Mouse (Mus musculus) neural tube, embryonic 11.5 days (tissue): ENCODE results near the gene Zfp239. TPM values are rescaled to one million over a fixed set of nuclear protein-coding genes. Genes with fewer than 3 reads are reported as not detected.

ENCODE experiments used
- ATAC-seq: fragments of 200-750 bp; cut with Nextera tagmentation; 2 replicates; pipeline ENCODE4 v1.8.0; 2017; ENCODE audit warnings: moderate number of reproducible peaks, mild to moderate bottlenecking, moderate TSS enrichment, moderate library complexity; ENCODE audit not compliant: insufficient read depth, low FRiP score, low TSS enrichment
- DNase-seq: peaks from one replicate; pipeline ENCODE4 v3.0.0-alpha.2; 2015; ENCODE audit warnings: low spot score
- H3K27ac ChIP-seq: fragments of 300-500 bp; sonication (generic); 2 replicates; pipeline ENCODE4 v1.5.1; 2014; ENCODE audit warnings: low read depth, mild to moderate bottlenecking, low read length
- H3K27me3 ChIP-seq: fragments of 300-500 bp; sonication (generic); 2 replicates; pipeline ENCODE4 v1.6.1; 2014; ENCODE audit warnings: mild to moderate bottlenecking, low read length, mixed read lengths; ENCODE audit not compliant: control insufficient read depth, insufficient read depth
- H3K36me3 ChIP-seq: fragments of 300-500 bp; sonication (generic); 2 replicates; pipeline ENCODE4 v1.6.1; 2014; ENCODE audit warnings: mild to moderate bottlenecking, low read length, moderate library complexity, mixed read lengths; ENCODE audit not compliant: control insufficient read depth, insufficient read depth
- H3K4me1 ChIP-seq: fragments of 300-500 bp; sonication (generic); 2 replicates; pipeline ENCODE4 v1.6.1; 2014; ENCODE audit warnings: low read length, mixed read lengths; ENCODE audit not compliant: control insufficient read depth, insufficient read depth
- H3K4me2 ChIP-seq: fragments of 300-500 bp; sonication (generic); 2 replicates; pipeline ENCODE4 v1.6.1; 2014; ENCODE audit warnings: low read depth, mild to moderate bottlenecking, moderate library complexity
- H3K4me3 ChIP-seq: fragments of 300-500 bp; sonication (generic); 2 replicates; pipeline ENCODE4 v1.5.1; 2014; ENCODE audit warnings: low read depth, low read length
- H3K9ac ChIP-seq: fragments of 300-500 bp; sonication (generic); 2 replicates; pipeline ENCODE4 v1.6.1; 2014; ENCODE audit warnings: mild to moderate bottlenecking, low read length
- H3K9me3 ChIP-seq: fragments of 300-500 bp; sonication (generic); 2 replicates; pipeline ENCODE4 v1.6.1; 2016; ENCODE audit warnings: low read length; ENCODE audit not compliant: control insufficient read depth
- WGBS: fragments of 180-500 bp; shearing (Covaris S2); extraction: QIAGEN DNeasy Blood & Tissue Kit; methylation state at CpG from one replicate; pipeline ENCODE4 v1.1.7; 2014; 5-methylcytosine and 5-hydroxymethylcytosine counted together
- polyA plus RNA-seq: library from polyadenylated mRNA; unstranded; fragments of >200 nt; fragmentation: Nextera tagmentation; extraction: Ambion mirVana; gene quantifications from 2 replicates; pipeline ENCODE4 v1.2.1, GENCODE M21; 2014

Zfp239 gene
- polyA plus RNA-seq, 1 experiment from 2014 or later: 9.6 TPM

- no peak within 1 kb of the TSS for H3K4me2 ChIP-seq
- H3K36me3 ChIP-seq: no peaks in the 10 kb centered on the region
- 86% methylated on average over 17 of the region's 17 CpGs for WGBS
- DNase-seq (no peak), ATAC-seq (no peak)
- no peaks in the 10 kb centered on the region for H3K27me3 ChIP-seq
- H3K9me3 ChIP-seq: no peaks in the 10 kb centered on the region
- H3K9ac ChIP-seq: no peak within 1 kb of the TSS
- no peak within 1 kb of the TSS for H3K27ac ChIP-seq
- H3K4me1 ChIP-seq: no peaks in the 10 kb centered on the region
- H3K4me3 ChIP-seq: no peak within 1 kb of the TSS
Observed at GRCm38 (mm10) chr6:117900126-117901080, 38.5 kb downstream of the Zfp239 start, which contains the start of gene Hnrnpf. TSS of gene Hnrnpf (plus strand) at chr6:117900324.

GRCm38 (mm10) chr6:117901510-117902402 lies 39.9 kb downstream of the Zfp239 start:
- Histone ChIP-seq H3K9me3 (no peaks in the 10 kb centered on the region), H3K4me3 (no peak overlapping the region), H3K27ac (no peak overlapping the region), H3K27me3 (no peaks in the 10 kb centered on the region), H3K36me3 (no peaks in the 10 kb centered on the region), H3K4me1 (no peaks in the 10 kb centered on the region), H3K9ac (no peak overlapping the region), H3K4me2 (no peak overlapping the region)
- no peak for ATAC-seq
- whole genome bisulfite sequencing: 72% methylated on average over 9 of the region's 9 CpGs
- DNase-seq: no peak

GRCm38 (mm10) chr6:117902556-117902955 lies 40.7 kb downstream of the Zfp239 start:
- Histone ChIP-seq H3K27ac (no peak overlapping the region), H3K4me2 (no peak overlapping the region), H3K27me3 (no peaks in the 10 kb centered on the region), H3K4me1 (no peaks in the 10 kb centered on the region), H3K36me3 (no peaks in the 10 kb centered on the region), H3K9ac (no peak overlapping the region), H3K9me3 (no peaks in the 10 kb centered on the region), H3K4me3 (no peak overlapping the region)
- ATAC-seq: no peak
- WGBS: 85% methylated on average over 4 of the region's 4 CpGs
- DNase-seq: no peak

- no peak overlapping the region for H3K27ac ChIP-seq
- DNase-seq: no peak
- no peak for ATAC-seq
- no peak overlapping the region for H3K9ac ChIP-seq
- peaks cover 6% of the 10 kb centered on the region for H3K4me1 ChIP-seq
- no peaks in the 10 kb centered on the region for H3K36me3 ChIP-seq
- WGBS: 83% methylated on average over 3 of the region's 3 CpGs
- H3K27me3 ChIP-seq: no peaks in the 10 kb centered on the region
- no peak overlapping the region for H3K4me3 ChIP-seq
- no peak overlapping the region for H3K4me2 ChIP-seq
- no peaks in the 10 kb centered on the region for H3K9me3 ChIP-seq
Observed at GRCm38 (mm10) chr6:117903836-117904235, 41.9 kb downstream of the Zfp239 start.

GRCm38 (mm10) chr6:117905260-117905930 lies 43.5 kb downstream of the Zfp239 start:
- 28% methylated on average over 4 of the region's 4 CpGs for WGBS
- no peaks in the 10 kb centered on the region for H3K9me3 ChIP-seq
- H3K27ac ChIP-seq: no peak overlapping the region
- ATAC-seq: no peak
- DNase-seq: no peak
- H3K4me3 ChIP-seq: peak overlapping the region; percentile 99; the same call in 1 of the 2 replicates
- peaks cover 12% of the 10 kb centered on the region for H3K4me1 ChIP-seq
- peak overlapping the region; percentile 50 for H3K4me2 ChIP-seq
- H3K36me3 ChIP-seq: no peaks in the 10 kb centered on the region
- H3K27me3 ChIP-seq: no peaks in the 10 kb centered on the region
- 0 out of 2 replicates have a peak overlapping the region, but pooled peaks have one; percentile 23 for H3K9ac ChIP-seq

- H3K9me3 ChIP-seq: no peaks in the 10 kb centered on the region
- H3K27ac ChIP-seq: no peak overlapping the region
- peak overlapping the region; percentile 50 for H3K4me2 ChIP-seq
- H3K36me3 ChIP-seq: no peaks in the 10 kb centered on the region
- WGBS: under 1% methylated on average over 25 of the region's 25 CpGs
- peak overlapping the region; percentile 99 for H3K4me3 ChIP-seq
- H3K27me3 ChIP-seq: no peaks in the 10 kb centered on the region
- peak overlapping the region; percentile 59 for H3K9ac ChIP-seq
- peaks cover 12% of the 10 kb centered on the region for H3K4me1 ChIP-seq
- DNase-seq (no peak), ATAC-seq (no peak; the same call in 1 of the 2 replicates)
Observed at GRCm38 (mm10) chr6:117906015-117906531, 44.2 kb downstream of the Zfp239 start.

- H3K27me3 ChIP-seq: no peaks in the 10 kb centered on the region
- no peaks in the 10 kb centered on the region for H3K36me3 ChIP-seq
- WGBS: 0% methylated on average over 60 of the region's 68 CpGs
- DNase-seq (peak; percentile 98), ATAC-seq (peak; percentile 97)
- peak overlapping the region; percentile 89 for H3K27ac ChIP-seq
- H3K9me3 ChIP-seq: no peaks in the 10 kb centered on the region
- H3K9ac ChIP-seq: peak overlapping the region; percentile 95
- H3K4me1 ChIP-seq: peaks cover 12% of the 10 kb centered on the region
- peak overlapping the region; percentile 90 for H3K4me2 ChIP-seq
- peak overlapping the region; percentile 99 for H3K4me3 ChIP-seq
Observed at GRCm38 (mm10) chr6:117906590-117907271, 44.8 kb downstream of the Zfp239 start.
